Mouse (Mus musculus): Measurements from ENCODE around the gene Tmtc2.

The Tmtc2 gene

DNA sequence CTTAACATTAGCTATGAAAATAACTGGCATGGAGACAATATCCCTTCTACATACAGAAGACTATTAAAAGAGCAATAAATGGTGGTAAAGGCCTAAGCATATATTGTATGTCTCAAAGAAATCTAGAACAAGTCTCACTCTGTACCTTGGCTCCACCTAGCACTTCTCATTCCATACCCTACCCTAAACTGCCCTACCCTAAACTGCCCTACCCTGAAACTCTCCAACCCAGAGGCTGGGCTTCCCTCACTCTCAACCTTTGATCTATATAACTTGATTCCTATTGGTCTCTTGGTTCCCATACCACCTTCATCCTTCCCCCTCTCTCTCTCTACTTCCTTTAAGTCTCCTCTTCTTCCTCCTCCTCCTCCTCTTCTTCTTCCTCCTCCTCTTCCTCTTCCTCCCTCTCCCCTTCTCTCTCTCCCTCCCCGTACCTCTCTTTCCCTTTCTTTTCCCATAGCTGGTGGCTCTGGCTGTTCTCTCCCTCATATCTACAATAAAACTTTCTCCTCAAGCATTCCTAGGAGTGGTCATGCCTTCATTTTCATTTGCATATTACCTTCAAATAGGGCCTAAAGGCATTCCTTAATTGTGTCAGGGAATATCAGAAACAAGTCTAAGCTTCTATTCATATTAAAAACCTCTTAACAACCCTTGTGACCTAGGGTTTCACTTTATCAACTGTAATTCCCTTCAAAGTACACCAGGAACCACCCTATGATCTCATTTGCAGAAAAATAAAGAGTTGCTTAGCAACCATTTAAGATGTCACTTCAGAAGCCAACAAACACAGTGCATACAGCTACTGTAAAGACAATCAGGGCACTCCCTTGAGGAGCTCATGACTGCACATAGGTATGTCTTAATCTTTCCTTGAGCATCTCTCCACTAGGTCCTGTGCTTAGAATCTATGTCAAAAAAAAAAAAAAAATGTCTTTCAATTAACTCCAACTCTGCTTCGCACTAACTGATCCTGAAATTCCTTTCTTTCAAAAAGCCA is 29.9 kb downstream of the Tmtc2 start:
- no peak for DNase-seq (ENCODE audit: low spot score)

- no peak for DNase-seq (ENCODE audit: low spot score)
Measured at GRCm38 (mm10) chr10:105542081-105542480, 32.2 kb downstream of the Tmtc2 start.

DNA sequence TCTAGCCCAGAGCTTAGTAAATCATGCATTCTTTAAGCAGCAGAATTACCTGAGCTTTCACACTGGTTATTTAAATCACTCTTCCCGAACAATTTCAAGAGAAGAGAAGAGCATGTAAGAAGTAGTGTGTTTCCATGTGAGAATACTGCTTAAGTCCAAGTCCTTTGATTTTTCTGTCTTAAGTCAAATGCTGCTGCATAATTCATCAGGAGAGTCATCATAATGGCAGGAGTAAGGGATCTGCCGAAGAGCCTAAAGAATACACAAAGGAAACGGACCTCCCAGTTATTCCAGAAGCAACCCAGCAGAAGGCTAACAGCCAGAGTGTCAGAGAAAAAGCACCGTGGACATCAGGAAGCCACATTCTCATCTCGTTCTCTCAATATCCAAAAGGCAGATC is 34.6 kb downstream of the Tmtc2 start:
- DNase-seq (ENCODE audit: low spot score), result no peak

GRCm38 (mm10) chr10:105536910-105537309 is 37.3 kb downstream of the Tmtc2 start:
- DNase-seq (ENCODE audit: low spot score), result no peak

GRCm38 (mm10) chr10:105535848-105536247 is 38.4 kb downstream of the Tmtc2 start:
- no peak for DNase-seq (ENCODE audit: low spot score)

DNA sequence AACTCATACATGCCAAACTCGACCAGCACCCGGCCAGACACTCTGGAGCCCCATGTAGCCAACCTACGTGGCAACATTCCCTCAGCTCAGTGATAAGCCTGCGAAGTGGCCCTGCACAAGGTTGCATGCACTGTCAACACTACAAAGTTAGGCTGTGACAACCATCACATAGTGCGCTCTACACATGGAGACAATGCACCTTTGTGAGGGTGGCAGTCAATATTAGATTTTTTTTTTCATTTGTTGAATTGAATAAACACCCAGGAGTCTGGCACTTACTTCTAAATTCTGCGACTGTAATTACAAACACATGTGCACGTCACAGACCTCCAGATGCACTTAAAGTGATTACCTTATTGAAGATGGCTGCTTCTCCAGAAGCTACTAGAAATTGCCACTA is 41.5 kb downstream of the Tmtc2 start:
- no peak for DNase-seq (ENCODE audit: low spot score)

- no peak for DNase-seq (ENCODE audit: low spot score)
Measured at GRCm38 (mm10) chr10:105532019-105532525, 42.2 kb downstream of the Tmtc2 start.

- no peak for DNase-seq (ENCODE audit: low spot score)
Measured at GRCm38 (mm10) chr10:105531080-105531894, 43.0 kb downstream of the Tmtc2 start.

- DNase-seq (ENCODE audit: low spot score), result no peak
Measured at GRCm38 (mm10) chr10:105523405-105524088, 50.7 kb downstream of the Tmtc2 start.

- DNase-seq (ENCODE audit: low spot score), result no peak
Measured at GRCm38 (mm10) chr10:105522431-105522830, 51.8 kb downstream of the Tmtc2 start.

GRCm38 (mm10) chr10:105519154-105519806 is 55.0 kb downstream of the Tmtc2 start:
- DNase-seq (ENCODE audit: low spot score), result no peak

DNA sequence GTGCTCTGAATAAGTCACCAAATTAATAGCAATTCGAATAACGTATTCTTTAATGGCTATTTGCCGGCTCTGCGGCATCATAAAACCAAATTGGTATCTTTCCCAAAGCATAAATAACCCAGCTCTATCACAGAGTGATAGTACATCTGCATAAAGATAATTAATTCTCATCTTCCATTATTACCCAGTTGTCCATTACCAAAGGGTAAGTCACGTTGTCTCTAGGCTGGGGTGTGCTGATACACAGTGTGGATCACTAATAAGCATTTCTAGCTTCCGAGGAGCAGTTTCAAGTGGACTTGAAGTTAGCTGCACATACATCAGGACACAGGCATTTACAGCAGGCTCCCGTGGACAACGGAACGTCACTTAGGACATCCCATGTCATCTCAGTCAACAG is 56.1 kb downstream of the Tmtc2 start:
- no peak for DNase-seq (ENCODE audit: low spot score)

DNA sequence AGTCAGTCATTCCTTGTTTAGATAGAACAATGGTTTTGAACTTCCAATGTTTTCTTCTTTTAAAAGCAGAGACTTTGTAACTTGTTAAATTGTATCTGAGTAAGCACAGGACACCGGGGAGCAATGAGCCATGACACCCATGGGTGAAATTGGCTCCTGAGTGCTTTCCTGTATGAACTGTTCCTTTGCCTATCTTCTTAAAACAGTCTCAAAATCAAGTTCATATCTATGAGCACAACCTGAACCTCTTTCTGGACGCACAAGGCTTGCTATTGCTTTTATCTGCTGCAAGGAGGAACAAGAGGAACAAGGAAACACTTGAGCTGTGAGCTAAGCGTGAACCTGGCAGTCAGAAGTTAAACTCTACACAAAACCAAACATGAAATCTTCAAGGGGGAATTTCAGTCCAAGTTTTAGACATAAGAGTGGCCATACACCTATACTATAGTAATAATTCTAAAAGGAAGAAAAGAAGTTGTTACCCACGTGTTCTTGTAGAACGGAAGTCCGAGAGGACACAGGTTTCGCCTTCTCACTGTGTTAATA is 60.4 kb downstream of the Tmtc2 start:
- DNase-seq (ENCODE audit: low spot score), result no peak

- no peak for DNase-seq (ENCODE audit: low spot score)
Measured at GRCm38 (mm10) chr10:105509896-105510272, 64.4 kb downstream of the Tmtc2 start.

DNA sequence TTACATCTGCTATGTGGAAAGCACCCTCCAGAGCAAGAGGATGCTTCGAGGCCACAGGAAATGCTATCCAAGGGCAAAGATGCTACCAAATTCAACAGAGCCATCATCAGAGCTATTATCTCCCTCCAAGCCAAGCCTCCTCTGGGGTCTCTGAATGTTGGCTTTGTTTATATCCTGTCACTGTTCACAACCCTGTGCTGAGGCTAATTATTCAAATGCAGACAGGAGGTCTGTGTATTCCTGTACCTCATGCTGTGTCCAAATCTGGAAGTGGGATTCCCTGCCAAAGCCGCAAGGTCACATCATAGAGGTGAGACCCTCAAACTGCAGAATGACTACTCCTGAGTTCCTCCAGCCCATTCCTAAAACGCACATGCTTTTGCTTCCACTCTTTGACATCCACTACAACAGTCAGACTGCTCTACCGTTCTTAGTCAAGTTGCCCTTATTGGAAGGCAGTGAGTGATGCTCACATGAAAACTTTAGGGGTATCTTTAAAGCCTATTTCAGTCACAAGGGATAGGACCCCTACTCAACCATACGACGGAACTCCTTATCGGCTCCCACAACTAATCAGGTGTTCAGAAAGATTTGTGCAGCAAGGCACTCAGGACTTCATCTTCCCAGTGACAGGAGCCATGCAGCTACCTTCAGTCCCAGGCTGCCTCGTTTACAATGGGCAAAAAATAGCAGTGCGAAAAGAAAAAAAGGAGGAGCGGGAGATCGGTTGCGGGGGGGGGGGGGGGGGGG is 64.9 kb downstream of the Tmtc2 start:
- no peak for DNase-seq (ENCODE audit: low spot score)

- no peak for DNase-seq (ENCODE audit: low spot score)
Measured at GRCm38 (mm10) chr10:105507982-105508786, 66.1 kb downstream of the Tmtc2 start.

GRCm38 (mm10) chr10:105506046-105506445 is 68.2 kb downstream of the Tmtc2 start:
- DNase-seq (ENCODE audit: low spot score), result no peak

DNA sequence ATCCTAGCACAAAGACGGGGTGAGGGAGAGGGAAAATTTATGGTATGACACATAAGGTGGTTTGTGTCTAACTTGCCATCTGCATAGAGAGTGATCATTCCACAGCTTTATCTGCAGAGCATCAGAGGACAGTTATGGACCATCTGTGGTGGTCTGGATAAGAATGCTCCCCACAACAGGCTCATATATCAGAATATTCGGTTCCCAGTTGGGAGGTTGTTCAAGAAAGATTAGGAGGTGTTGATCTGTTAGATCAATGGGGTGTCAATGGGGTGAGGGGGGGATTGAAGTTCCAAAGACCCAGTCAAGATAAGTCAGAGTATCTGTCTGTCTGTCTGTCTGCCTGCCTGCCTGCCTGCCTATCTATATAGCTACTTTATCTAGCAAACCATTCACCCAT is 69.8 kb downstream of the Tmtc2 start:
- no peak for DNase-seq (ENCODE audit: low spot score)

- DNase-seq (ENCODE audit: low spot score), result no peak
Measured at GRCm38 (mm10) chr10:105501736-105502135, 72.5 kb downstream of the Tmtc2 start.

GRCm38 (mm10) chr10:105500482-105500881 is 73.8 kb downstream of the Tmtc2 start:
- no peak for DNase-seq (ENCODE audit: low spot score)
